In genomic region chr8:104170118-104171049, GRCm38 (mm10) we compare ENCODE assay signal across 8 mouse cellular contexts. TPM values are rescaled to one million over a fixed set of nuclear protein-coding genes. Genes with fewer than 3 reads are reported as not detected.
DNase-seq lines count a peak whose midpoint lies in the region; ATAC-seq and TF ChIP-seq lines count a peak whose summit lies in the region.

Gene Bean1, plus strand, starts transcription at chr8:104170442.

- TF ChIP-seq POLR2A in lung, adult 2 months (IDR thresholded peaks at IDR 0.05; ENCODE audit: borderline replicate concordance, extremely low read depth, low read depth, low read length) = no peak
- 0 out of 2 replicates have a peak, but pooled peaks have one; percentile 16 for TF ChIP-seq POLR2A in olfactory bulb, adult 2 months (IDR thresholded peaks at IDR 0.05; ENCODE audit: insufficient read depth, low read depth, low read length)

- H3K4me2 ChIP-seq in embryonic facial prominence, embryonic 11.5 days (ENCODE audit: low read depth, low read length) = peak within 1 kb of the TSS; percentile 99
- peak within 1 kb of the TSS; percentile 99 for H3K4me2 ChIP-seq in kidney, embryonic 15.5 days

- peak within 1 kb of the TSS; percentile 71 for H3K9ac ChIP-seq in embryonic facial prominence, embryonic 11.5 days (replicated peaks; ENCODE audit: low read length)
- peak within 1 kb of the TSS; percentile 63 for H3K9ac ChIP-seq in kidney, embryonic 15.5 days

- peaks cover 37% of the 10 kb centered on the region for H3K27me3 ChIP-seq in embryonic facial prominence, embryonic 11.5 days (ENCODE audit: control insufficient read depth, insufficient read depth, low read length)
- H3K27me3 ChIP-seq in kidney, embryonic 15.5 days = peaks cover 52% of the 10 kb centered on the region

- TF ChIP-seq CTCF in lung, adult 2 months (IDR thresholded peaks at IDR 0.05; ENCODE audit: insufficient read depth, low read length) = no peak
- TF ChIP-seq CTCF in olfactory bulb, adult 2 months (IDR thresholded peaks at IDR 0.05; ENCODE audit: insufficient read depth, low read depth, low read length) = no peak

- WGBS in embryonic facial prominence, embryonic 11.5 days = 2% methylated on average over 59 of the region's 87 CpGs
- WGBS in kidney, embryonic 15.5 days = 1% methylated on average over 83 of the region's 87 CpGs
- 2% methylated on average over 85 of the region's 87 CpGs for whole genome bisulfite sequencing in lung, adult 2 months
- whole genome bisulfite sequencing in olfactory bulb, adult 2 months = 4% methylated on average over 87 of the region's 87 CpGs

- no peaks in the 10 kb centered on the region; the same call in 1 of the 2 replicates for H3K4me1 ChIP-seq in embryonic facial prominence, embryonic 11.5 days (ENCODE audit: control insufficient read depth, insufficient read depth, low read length)
- H3K4me1 ChIP-seq in kidney, embryonic 15.5 days = peaks cover 12% of the 10 kb centered on the region
- H3K4me1 ChIP-seq in lung, adult 2 months (ENCODE audit: control insufficient read depth, insufficient read depth, low read length) = 0 out of 2 replicates have a peak, but pooled peaks cover 3% of the 10 kb centered on the region
- peaks cover 10% of the 10 kb centered on the region for H3K4me1 ChIP-seq in olfactory bulb, adult 2 months (ENCODE audit: control insufficient read depth, insufficient read depth, low read length)

- no peak within 1 kb of the TSS for H3K27ac ChIP-seq in embryonic facial prominence, embryonic 11.5 days (replicated peaks; ENCODE audit: low read depth, low read length)
- H3K27ac ChIP-seq in kidney, embryonic 15.5 days = 0 out of 2 replicates have a peak within 1 kb of the TSS, but pooled peaks have one; percentile 22
- no peak within 1 kb of the TSS for H3K27ac ChIP-seq in olfactory bulb, adult 2 months (ENCODE audit: insufficient read depth, low read depth, low read length)

- H3K4me3 ChIP-seq in embryonic facial prominence, embryonic 11.5 days (ENCODE audit: low read depth, low read length) = peak within 1 kb of the TSS; percentile 66
- peak within 1 kb of the TSS; percentile 64 for H3K4me3 ChIP-seq in kidney, embryonic 15.5 days (replicated peaks)
- peak within 1 kb of the TSS; percentile 19 for H3K4me3 ChIP-seq in lung, adult 2 months (replicated peaks; ENCODE audit: extremely low read depth, low read depth, low read length)
- peak within 1 kb of the TSS; percentile 59 for H3K4me3 ChIP-seq in olfactory bulb, adult 2 months (ENCODE audit: insufficient read depth, low read depth, low read length)

- H3K36me3 ChIP-seq in embryonic facial prominence, embryonic 11.5 days (replicated peaks; ENCODE audit: control insufficient read depth, insufficient read depth, low read depth, low read length) = no peaks in the 10 kb centered on the region
- no peaks in the 10 kb centered on the region for H3K36me3 ChIP-seq in kidney, embryonic 15.5 days

- peak; percentile 30 to 39 for DNase-seq in spleen, adult 18-20 months
- DNase-seq in spleen, postnatal 14 days (ENCODE audit: low spot score in 2 of 2) = no peak
- peak; percentile 55 for DNase-seq in embryonic facial prominence, embryonic 11.5 days (ENCODE audit: low spot score)
- peak; percentile 47 to 53 for DNase-seq in heart, adult 9 months (ENCODE audit: low spot score in 2 of 2)
- peak; percentile 17 for DNase-seq in lung, adult 2 months

- no peaks in the 10 kb centered on the region; the same call in 1 of the 2 replicates for H3K9me3 ChIP-seq in embryonic facial prominence, embryonic 11.5 days (replicated peaks; ENCODE audit: control insufficient read depth, low read length)
- H3K9me3 ChIP-seq in kidney, embryonic 15.5 days (replicated peaks) = no peaks in the 10 kb centered on the region

- ATAC-seq in embryonic facial prominence, embryonic 11.5 days (replicated peaks; ENCODE audit: insufficient number of reproducible peaks, low FRiP score, low TSS enrichment, low read depth) = peak; percentile 78
- peak; percentile 91 for ATAC-seq in kidney, embryonic 15.5 days (replicated peaks; ENCODE audit: low FRiP score)
- no peak for ATAC-seq in activated CD4-positive, CD25-positive, alpha-beta regulatory T cell, adult 4 months

RNA-seq across cellular contexts. Expression of gene Bean1, which starts in this region (rescaled TPM):
- polyA plus RNA-seq in embryonic facial prominence, embryonic 11.5 days (2014; fragmentation: Nextera tagmentation; extraction: Ambion mirVana) = 0.62 and 0.81 TPM in 2 replicates
- polyA plus RNA-seq in kidney, embryonic 15.5 days (2015; fragmentation: Nextera tagmentation; extraction: Ambion mirVana) = 2.1 and 2.4 TPM in 2 replicates
- polyA plus RNA-seq in lung, adult 2 months (2012; rRNA removed) = 0.62 and 1.3 TPM in 2 replicates
- not detected in 2 replicates for polyA plus RNA-seq in olfactory bulb, adult 2 months (2012; ENCODE audit: insufficient read depth, insufficient read length, low replicate concordance, missing spikeins)
- polyA plus RNA-seq in activated CD4-positive, CD25-positive, alpha-beta regulatory T cell, adult 4 months (2017; shearing (Covaris generic)) = not detected

Comparison
In these comparisons a context has a peak if more than half of its experiments do, and no peak if none do; other contexts are left out.
1. DNase-seq: peak in spleen, adult 18-20 months (2 of 2), heart, adult 9 months (2 of 2) and lung, adult 2 months (single experiment); none in spleen, postnatal 14 days (0 of 2).
2. Peak in DNase-seq, ATAC-seq, H3K4me3 ChIP-seq, H3K9ac ChIP-seq and H3K4me2 ChIP-seq in embryonic facial prominence, embryonic 11.5 days; RNA of the gene not detected or under 1 TPM.
3. Peak in every context shown above with its lines, with median percentiles within 50 percentile points of each other: H3K4me3 ChIP-seq.